Mouse (Mus musculus) liver, embryonic 15.5 days (tissue): Measurements from ENCODE around the gene Sidt1. TPM values are rescaled to one million over a fixed set of nuclear protein-coding genes. Genes with fewer than 3 reads are reported as not detected.
"Not testable (repeated sequence)": the region's sequence is repeated elsewhere in the genome, so short reads cannot be mapped to it uniquely, and the experiment has no call there.

Experiments
- ATAC-seq: fragments of 200-750 bp; cut with Nextera tagmentation; 2 replicates; pipeline ENCODE4 v1.8.0; 2017; ENCODE audit warnings: moderate number of reproducible peaks, mild to moderate bottlenecking, moderate library complexity; ENCODE audit not compliant: insufficient read depth
- H3K27ac ChIP-seq: fragments of 300-500 bp; sonication (generic); replicated peaks from 2 replicates; pipeline ENCODE4 v1.5.1; 2015; ENCODE audit warnings: mild to moderate bottlenecking, inconsistent platforms
- H3K27me3 ChIP-seq: fragments of 300-500 bp; sonication (generic); 2 replicates; pipeline ENCODE4 v1.6.1; 2015; ENCODE audit warnings: mild to moderate bottlenecking, inconsistent platforms
- H3K36me3 ChIP-seq: fragments of 300-500 bp; sonication (generic); replicated peaks from 2 replicates; pipeline ENCODE4 v1.6.1; 2015; ENCODE audit warnings: moderate library complexity, mild to moderate bottlenecking, inconsistent platforms
- H3K4me1 ChIP-seq: fragments of 300-500 bp; sonication (generic); replicated peaks from 2 replicates; pipeline ENCODE4 v1.6.1; 2015; ENCODE audit warnings: inconsistent platforms
- H3K4me2 ChIP-seq: fragments of 300-500 bp; sonication (generic); 2 replicates; pipeline ENCODE4 v1.6.1; 2015; ENCODE audit warnings: moderate library complexity, mild to moderate bottlenecking, inconsistent platforms
- H3K4me3 ChIP-seq: fragments of 300-500 bp; sonication (generic); replicated peaks from 2 replicates; pipeline ENCODE4 v1.5.1; 2015; ENCODE audit warnings: mild to moderate bottlenecking, inconsistent platforms
- H3K9ac ChIP-seq: fragments of 300-500 bp; sonication (generic); 2 replicates; pipeline ENCODE4 v1.6.1; 2015; ENCODE audit warnings: moderate library complexity, mild to moderate bottlenecking, inconsistent platforms
- H3K9me3 ChIP-seq: fragments of 300-500 bp; sonication (generic); replicated peaks from 2 replicates; pipeline ENCODE4 v1.6.1; 2016; ENCODE audit warnings: inconsistent platforms
- WGBS: fragments of 180-500 bp; shearing (Covaris S2); methylation state at CpG from one replicate; pipeline ENCODE4 v1.1.7; 2015; ENCODE audit warnings: mixed read lengths; ENCODE audit not compliant: insufficient replicate concordance; 5-methylcytosine and 5-hydroxymethylcytosine counted together
- polyA plus RNA-seq: library from polyadenylated mRNA; unstranded; fragments of >200 nt; fragmentation: Nextera tagmentation; extraction: Ambion mirVana; gene quantifications from 2 replicates; pipeline ENCODE4 v1.2.1, GENCODE M21; 2015

The Sidt1 gene
- polyA plus RNA-seq, 1 experiment from 2014 or later, result 0.03 TPM

GRCm38 (mm10) chr16:44302126-44302892 lies 30.7 kb downstream of the Sidt1 start:
- no peak for ATAC-seq
- no peak overlapping the region; the same call in 1 of the 2 replicates for H3K4me2 ChIP-seq

GRCm38 (mm10) chr16:44299438-44300093 lies 33.4 kb downstream of the Sidt1 start:
- 65% methylated on average over 20 of the region's 20 CpGs for WGBS
- ATAC-seq, result no peak

More at GRCm38 (mm10) chr16:44302126-44302892, 30.7 kb downstream of the Sidt1 start:
- no peaks in the 10 kb centered on the region for H3K9me3 ChIP-seq
- no peaks in the 10 kb centered on the region for H3K27me3 ChIP-seq
- H3K36me3 ChIP-seq, result no peaks in the 10 kb centered on the region
- H3K4me3 ChIP-seq, result no peak overlapping the region
- H3K27ac ChIP-seq, result no peak overlapping the region
- no peak overlapping the region for H3K9ac ChIP-seq
- H3K4me1 ChIP-seq, result no peaks in the 10 kb centered on the region
- 43% methylated on average over 10 of the region's 10 CpGs for WGBS

GRCm38 (mm10) chr16:44293960-44294359 lies 39.0 kb downstream of the Sidt1 start:
- no peak overlapping the region for H3K4me3 ChIP-seq
- no peaks in the 10 kb centered on the region for H3K9me3 ChIP-seq
- no peak overlapping the region for H3K27ac ChIP-seq
- no peaks in the 10 kb centered on the region for H3K4me1 ChIP-seq
- no peak overlapping the region for H3K9ac ChIP-seq
- no peaks in the 10 kb centered on the region for H3K27me3 ChIP-seq
- no peaks in the 10 kb centered on the region for H3K36me3 ChIP-seq
- ATAC-seq, result no peak
- no peak overlapping the region for H3K4me2 ChIP-seq

More at GRCm38 (mm10) chr16:44299438-44300093, 33.4 kb downstream of the Sidt1 start:
- H3K4me2 ChIP-seq, result no peak overlapping the region
- H3K36me3 ChIP-seq, result no peaks in the 10 kb centered on the region
- no peak overlapping the region for H3K27ac ChIP-seq
- no peak overlapping the region for H3K4me3 ChIP-seq
- no peaks in the 10 kb centered on the region for H3K4me1 ChIP-seq
- H3K27me3 ChIP-seq, result no peaks in the 10 kb centered on the region
- no peak overlapping the region for H3K9ac ChIP-seq
- no peaks in the 10 kb centered on the region for H3K9me3 ChIP-seq

- 66% methylated on average over 2 of the region's 2 CpGs for WGBS
- not testable (repeated sequence) for H3K4me2 ChIP-seq, H3K9me3 ChIP-seq, H3K9ac ChIP-seq, H3K4me3 ChIP-seq, H3K36me3 ChIP-seq, H3K27me3 ChIP-seq, H3K4me1 ChIP-seq, ATAC-seq, H3K27ac ChIP-seq
Measured at GRCm38 (mm10) chr16:44292681-44293080, 40.3 kb downstream of the Sidt1 start.

GRCm38 (mm10) chr16:44289004-44289648 lies 43.9 kb downstream of the Sidt1 start:
- no peaks in the 10 kb centered on the region for H3K4me1 ChIP-seq
- no peak overlapping the region for H3K9ac ChIP-seq
- ATAC-seq, result no peak
- no peak overlapping the region for H3K27ac ChIP-seq
- no peaks in the 10 kb centered on the region for H3K36me3 ChIP-seq
- H3K9me3 ChIP-seq, result no peaks in the 10 kb centered on the region
- WGBS, result 56% methylated on average over 4 of the region's 4 CpGs
- H3K4me3 ChIP-seq, result no peak overlapping the region
- no peak overlapping the region for H3K4me2 ChIP-seq
- no peaks in the 10 kb centered on the region for H3K27me3 ChIP-seq

GRCm38 (mm10) chr16:44287356-44287950 lies 45.5 kb downstream of the Sidt1 start:
- Histone ChIP-seq H3K4me2 (no peak overlapping the region), H3K27me3 (no peaks in the 10 kb centered on the region), H3K27ac (no peak overlapping the region), H3K4me1 (no peaks in the 10 kb centered on the region), H3K36me3 (no peaks in the 10 kb centered on the region), H3K4me3 (no peak overlapping the region), H3K9ac (no peak overlapping the region), H3K9me3 (no peaks in the 10 kb centered on the region)
- ATAC-seq, result no peak
- WGBS, result 41% methylated on average over 7 of the region's 7 CpGs

GRCm38 (mm10) chr16:44282614-44283325 lies 50.2 kb downstream of the Sidt1 start:
- no peak overlapping the region for H3K27ac ChIP-seq
- no peaks in the 10 kb centered on the region for H3K36me3 ChIP-seq
- no peak overlapping the region for H3K9ac ChIP-seq
- no peak for ATAC-seq
- 56% methylated on average over 5 of the region's 5 CpGs for WGBS
- no peaks in the 10 kb centered on the region for H3K4me1 ChIP-seq
- H3K27me3 ChIP-seq, result no peaks in the 10 kb centered on the region
- no peak overlapping the region for H3K4me3 ChIP-seq
- no peaks in the 10 kb centered on the region for H3K9me3 ChIP-seq
- no peak overlapping the region for H3K4me2 ChIP-seq

- Histone ChIP-seq H3K27me3 (no peaks in the 10 kb centered on the region), H3K36me3 (no peaks in the 10 kb centered on the region), H3K4me1 (no peaks in the 10 kb centered on the region), H3K4me2 (no peak overlapping the region), H3K27ac (no peak overlapping the region), H3K9me3 (no peaks in the 10 kb centered on the region), H3K9ac (no peak overlapping the region), H3K4me3 (no peak overlapping the region)
- WGBS, result 35% methylated on average over 3 of the region's 3 CpGs
- no peak for ATAC-seq
Measured at GRCm38 (mm10) chr16:44282036-44282435, 51.0 kb downstream of the Sidt1 start.

- WGBS, result 55% methylated on average over 2 of the region's 2 CpGs
- H3K9ac ChIP-seq, result no peak overlapping the region
- H3K36me3 ChIP-seq, result no peaks in the 10 kb centered on the region
- H3K27me3 ChIP-seq, result no peaks in the 10 kb centered on the region
- no peak for ATAC-seq
- no peaks in the 10 kb centered on the region for H3K9me3 ChIP-seq
- H3K4me3 ChIP-seq, result no peak overlapping the region
- H3K4me1 ChIP-seq, result no peaks in the 10 kb centered on the region
- no peak overlapping the region for H3K4me2 ChIP-seq
- H3K27ac ChIP-seq, result no peak overlapping the region
Measured at GRCm38 (mm10) chr16:44280806-44281205, 52.2 kb downstream of the Sidt1 start.

GRCm38 (mm10) chr16:44277212-44277611 lies 55.8 kb downstream of the Sidt1 start:
- ATAC-seq, result no peak
- Histone ChIP-seq H3K4me3 (no peak overlapping the region), H3K9ac (no peak overlapping the region), H3K9me3 (no peaks in the 10 kb centered on the region), H3K4me1 (no peaks in the 10 kb centered on the region), H3K36me3 (no peaks in the 10 kb centered on the region), H3K4me2 (no peak overlapping the region), H3K27me3 (no peaks in the 10 kb centered on the region), H3K27ac (no peak overlapping the region)
- WGBS, result 82% methylated on average over 10 of the region's 10 CpGs
